Mouse (Mus musculus) ovary, postnatal 10 days (tissue): ENCODE measurements around the gene Tmem88b.

ENCODE experiments used
- DNase-seq: peaks from one replicate; pipeline ENCODE4 v3.0.0; 2022; ENCODE audit warnings: low spot score

Tmem88b gene

GRCm38 (mm10) chr4:155785819-155786218 lies at the start of gene Tmem88b:
Tmem88b (minus strand) TSS chr4:155785874.
- no peak for DNase-seq

- DNase-seq = peak; percentile 69
Measured at GRCm38 (mm10) chr4:155833836-155834235, 48.2 kb upstream of the Tmem88b start.

GRCm38 (mm10) chr4:155833234-155833633 lies 47.6 kb upstream of the Tmem88b start:
- DNase-seq = no peak

GRCm38 (mm10) chr4:155832321-155832720 lies 46.6 kb upstream of the Tmem88b start:
- DNase-seq = no peak

- DNase-seq = no peak
Measured at GRCm38 (mm10) chr4:155831831-155832230, 46.2 kb upstream of the Tmem88b start.

- DNase-seq = peak; percentile 82
Measured at GRCm38 (mm10) chr4:155831205-155831766, 45.6 kb upstream of the Tmem88b start, which contains the start of gene Aurkaip1. Aurkaip1 (plus strand) TSS chr4:155831272.

GRCm38 (mm10) chr4:155830596-155830995 lies 44.9 kb upstream of the Tmem88b start:
- DNase-seq = no peak

- DNase-seq = no peak
Measured at GRCm38 (mm10) chr4:155829866-155830265, 44.2 kb upstream of the Tmem88b start.

GRCm38 (mm10) chr4:155823443-155823842 lies 37.8 kb upstream of the Tmem88b start:
- no peak for DNase-seq

- no peak for DNase-seq
Measured at GRCm38 (mm10) chr4:155821025-155821424, 35.4 kb upstream of the Tmem88b start.

GRCm38 (mm10) chr4:155817533-155817932 lies 31.9 kb upstream of the Tmem88b start:
- DNase-seq = no peak

GRCm38 (mm10) chr4:155812665-155813181 lies 27.0 kb upstream of the Tmem88b start:
- DNase-seq = no peak

GRCm38 (mm10) chr4:155811929-155812664 lies 26.4 kb upstream of the Tmem88b start, which contains the start of gene Ccnl2:
Ccnl2 (plus strand) TSS chr4:155812489.
- DNase-seq = peak; percentile 88

GRCm38 (mm10) chr4:155807841-155808240 lies 22.2 kb upstream of the Tmem88b start:
- no peak for DNase-seq

GRCm38 (mm10) chr4:155803340-155804041 lies 17.8 kb upstream of the Tmem88b start:
- DNase-seq = peak; percentile 93

- DNase-seq = no peak
Measured at GRCm38 (mm10) chr4:155802741-155803339, 17.2 kb upstream of the Tmem88b start, which contains the start of gene Mrpl20. Mrpl20 (plus strand) TSS chr4:155802878.

GRCm38 (mm10) chr4:155802075-155802474 lies 16.4 kb upstream of the Tmem88b start:
- no peak for DNase-seq

GRCm38 (mm10) chr4:155793730-155794129 lies 8.1 kb upstream of the Tmem88b start:
- no peak for DNase-seq

GRCm38 (mm10) chr4:155791240-155791933 lies 5.7 kb upstream of the Tmem88b start:
- no peak for DNase-seq

GRCm38 (mm10) chr4:155790650-155791161 lies 5.0 kb upstream of the Tmem88b start:
- no peak for DNase-seq

GRCm38 (mm10) chr4:155790021-155790489 lies 4.4 kb upstream of the Tmem88b start, which contains the start of gene Ankrd65:
Ankrd65 (plus strand) TSS chr4:155790439.
- DNase-seq = no peak
